Mouse (Mus musculus): Measurements from ENCODE around the gene Gpr135.

- TF ChIP-seq GATA1 (IDR thresholded peaks at IDR 0.05; ENCODE audit: low read length) = no peak
- TF ChIP-seq TAL1 (IDR thresholded peaks at IDR 0.05; ENCODE audit: low read length) = no peak
These were observed 29.7 kb downstream of the Gpr135 start for GRCm38 (mm10) chr12:72041238-72041637.
